Mouse (Mus musculus): Measurements from ENCODE around the gene Reep3.
"Not testable (repeated sequence)": the region's sequence is repeated elsewhere in the genome, so short reads cannot be mapped to it uniquely, and the experiment has no call there.

Gene Reep3

DNA sequence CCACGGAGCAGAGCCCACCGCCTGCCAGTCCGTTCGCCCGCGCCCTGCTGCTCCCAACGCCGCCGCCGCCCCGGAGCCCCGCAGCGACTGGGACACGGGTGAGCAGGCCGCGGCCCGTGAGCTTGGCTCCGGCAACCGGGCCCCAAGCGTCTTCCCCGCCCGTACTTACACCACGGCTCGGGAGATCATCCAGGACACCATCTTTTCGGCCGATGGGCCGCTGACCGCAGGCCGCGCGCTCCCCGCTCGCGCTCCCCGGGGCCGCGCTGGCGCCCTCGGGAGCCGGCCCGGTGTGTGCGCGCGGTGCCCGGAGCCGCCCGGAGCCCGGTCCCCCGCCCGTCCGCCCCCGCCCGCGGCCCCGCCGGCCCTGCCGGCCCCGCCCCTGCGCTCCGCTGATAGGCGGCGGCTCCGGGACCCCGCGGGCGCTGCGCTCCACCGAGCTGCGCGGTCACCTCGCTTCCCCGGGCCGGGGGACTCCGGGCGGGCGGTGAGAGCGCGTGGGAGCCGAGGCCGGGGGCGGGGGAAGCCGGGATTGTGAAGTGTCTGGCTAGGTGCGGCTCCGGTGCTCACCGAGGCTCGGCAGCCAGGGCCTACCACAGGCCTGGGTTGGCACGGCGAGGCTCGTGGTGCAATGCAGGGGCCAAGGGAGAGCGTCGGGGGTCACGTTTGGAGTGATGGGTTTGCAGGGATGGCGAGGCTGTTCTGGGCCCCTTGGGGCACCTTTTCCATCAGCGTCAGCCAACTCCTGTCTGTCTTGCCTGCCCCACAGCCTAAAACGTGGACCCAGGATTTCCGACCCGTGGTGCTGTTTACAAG, at the start of gene Reep3:
Gene Reep3, minus strand, starts transcription at position 325 of the 816 bp plus-strand sequence.
- DNase-seq (ENCODE audit: low read depth, low spot score) = no peak

GRCm38 (mm10) chr10:67145623-67146022, 48.9 kb upstream of the Reep3 start:
- DNase-seq (ENCODE audit: low read depth, low spot score) = no peak

GRCm38 (mm10) chr10:67144269-67144668, 47.5 kb upstream of the Reep3 start:
- no peak for DNase-seq (ENCODE audit: low read depth, low spot score)

DNA sequence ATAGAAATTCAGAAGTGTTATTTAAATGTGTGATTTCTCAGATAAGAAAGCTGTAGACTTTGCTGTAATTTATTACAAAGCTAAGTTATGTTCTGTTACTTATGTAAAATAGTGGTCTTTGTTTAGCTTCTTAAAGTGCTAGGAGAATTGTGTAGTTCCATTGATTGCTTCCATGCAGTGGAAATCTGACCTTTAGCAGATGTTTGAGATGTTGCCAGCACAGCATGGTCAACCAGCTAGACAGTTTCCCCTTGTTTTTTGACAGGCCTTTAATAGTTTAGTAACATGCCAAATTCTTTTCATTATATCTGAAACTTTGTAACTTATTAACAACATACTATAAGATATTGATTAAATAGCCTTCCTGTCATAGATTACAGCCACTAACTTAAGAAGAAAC, 46.9 kb upstream of the Reep3 start:
- DNase-seq (ENCODE audit: low read depth, low spot score) = no peak

DNA sequence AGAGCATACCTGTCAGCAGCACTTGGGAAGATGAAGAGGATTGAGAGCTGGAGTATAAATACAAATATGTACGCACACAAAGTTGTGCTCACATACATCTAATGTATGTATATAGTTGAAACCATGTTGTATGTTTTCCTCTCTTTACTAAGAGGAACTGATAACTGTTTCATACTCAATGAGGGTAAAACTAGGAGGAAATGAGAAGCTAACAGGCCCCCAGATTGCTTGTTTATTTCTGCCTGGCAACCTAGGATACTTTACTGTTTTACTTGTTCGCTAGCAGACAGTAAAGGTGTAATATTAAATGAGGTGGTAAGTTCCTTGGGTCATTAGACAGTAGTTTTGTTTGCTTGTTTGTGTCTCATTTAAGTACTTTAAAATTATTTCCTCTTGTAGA, 40.7 kb upstream of the Reep3 start:
- DNase-seq (ENCODE audit: low read depth, low spot score) = no peak

GRCm38 (mm10) chr10:67134322-67134721, 37.6 kb upstream of the Reep3 start:
- peak; percentile 39 for DNase-seq (ENCODE audit: low read depth, low spot score)

- DNase-seq (ENCODE audit: low read depth, low spot score) = no peak
Observed at GRCm38 (mm10) chr10:67131709-67132108, 35.0 kb upstream of the Reep3 start.

DNA sequence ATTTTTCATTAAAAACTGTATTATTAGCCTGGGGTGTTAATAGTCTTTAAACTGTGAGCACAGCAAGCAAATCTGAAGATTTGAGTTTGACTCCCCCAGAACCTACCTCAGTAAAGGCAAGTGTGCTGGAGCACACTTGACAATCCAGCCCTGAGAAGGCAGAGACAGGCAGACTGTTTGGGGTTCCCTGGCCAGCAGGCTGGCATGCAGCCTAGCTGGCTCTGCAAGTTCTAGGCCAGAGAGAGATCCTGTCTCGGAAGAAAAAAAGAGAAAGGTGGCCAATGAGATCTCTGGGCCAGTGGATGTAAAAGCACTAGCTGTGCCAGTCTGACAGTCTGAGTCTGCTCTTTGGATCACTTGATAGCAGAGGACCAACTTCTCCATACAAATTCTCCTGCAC, 32.8 kb upstream of the Reep3 start:
- no peak for DNase-seq (ENCODE audit: low read depth, low spot score)

- DNase-seq (ENCODE audit: low read depth, low spot score) = no peak
Observed at GRCm38 (mm10) chr10:67126859-67127758, 30.4 kb upstream of the Reep3 start.

- DNase-seq (ENCODE audit: low read depth, low spot score) = peak; percentile 65
Observed at GRCm38 (mm10) chr10:67126061-67126858, 29.5 kb upstream of the Reep3 start.

- no peak for DNase-seq (ENCODE audit: low read depth, low spot score)
Observed at GRCm38 (mm10) chr10:67124156-67124555, 27.4 kb upstream of the Reep3 start.

DNA sequence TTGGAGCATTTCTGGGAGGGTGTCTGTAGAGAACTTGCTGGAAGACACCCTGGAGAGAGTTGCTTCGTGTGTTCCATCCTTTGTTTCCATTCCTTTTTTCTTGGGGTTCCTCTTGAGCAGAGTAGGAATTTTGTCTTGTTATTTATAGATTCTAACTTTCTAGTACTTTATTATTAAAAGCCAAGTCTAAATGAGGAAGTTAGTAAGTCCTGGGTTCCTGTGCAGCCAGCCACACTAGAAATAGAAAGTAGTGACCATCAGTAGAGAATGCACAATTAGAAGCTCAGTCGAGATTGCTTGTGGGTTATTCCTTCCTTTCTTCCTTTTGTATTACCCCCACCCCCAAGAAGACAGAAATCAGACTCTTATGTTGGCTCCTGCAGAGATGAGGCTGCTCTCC, 27.0 kb upstream of the Reep3 start:
- no peak for DNase-seq (ENCODE audit: low read depth, low spot score)

DNA sequence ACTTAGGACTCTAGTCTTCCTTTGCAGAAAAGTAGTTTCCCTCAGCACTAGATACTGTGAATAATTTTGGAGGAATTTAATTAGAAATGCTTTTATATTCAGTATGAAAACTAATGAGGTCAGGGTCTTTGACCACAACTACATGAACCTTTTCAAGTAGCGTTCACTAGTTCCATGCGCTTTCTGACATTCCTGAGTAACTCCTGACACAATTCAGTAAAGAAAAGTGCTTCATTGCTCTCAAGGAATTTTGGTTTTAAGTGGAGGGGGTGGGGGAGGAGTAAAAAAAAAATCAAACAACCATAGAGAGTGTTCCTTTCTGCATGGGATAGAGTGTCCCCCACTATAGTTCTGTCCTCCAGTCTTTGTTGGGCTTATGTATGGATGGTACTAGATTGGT, 23.9 kb upstream of the Reep3 start:
- DNase-seq (ENCODE audit: low read depth, low spot score) = no peak

GRCm38 (mm10) chr10:67120180-67120579, 23.4 kb upstream of the Reep3 start:
- DNase-seq (ENCODE audit: low read depth, low spot score) = no peak

GRCm38 (mm10) chr10:67119291-67119690, 22.5 kb upstream of the Reep3 start:
- no peak for DNase-seq (ENCODE audit: low read depth, low spot score)

DNA sequence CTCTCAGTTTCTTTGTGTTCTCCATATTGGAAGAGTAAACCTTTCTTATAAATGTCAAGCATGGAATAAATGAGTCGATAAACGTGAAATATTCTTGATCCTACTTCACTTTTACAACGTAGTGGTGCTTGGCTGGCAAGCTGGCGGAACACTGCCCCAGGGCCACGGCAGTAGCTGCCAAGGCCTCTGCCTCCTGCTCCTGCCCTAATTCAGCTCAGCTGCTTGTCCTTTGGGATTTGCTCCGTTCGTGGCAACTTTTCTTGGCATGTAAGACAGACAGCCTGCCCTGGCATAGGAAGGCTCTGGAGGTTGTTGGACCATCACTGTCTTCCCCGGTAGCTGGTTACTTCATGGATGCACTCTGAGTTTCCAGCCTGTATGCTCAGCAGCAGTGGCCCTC, 19.5 kb upstream of the Reep3 start:
- DNase-seq (ENCODE audit: low read depth, low spot score) = no peak

DNA sequence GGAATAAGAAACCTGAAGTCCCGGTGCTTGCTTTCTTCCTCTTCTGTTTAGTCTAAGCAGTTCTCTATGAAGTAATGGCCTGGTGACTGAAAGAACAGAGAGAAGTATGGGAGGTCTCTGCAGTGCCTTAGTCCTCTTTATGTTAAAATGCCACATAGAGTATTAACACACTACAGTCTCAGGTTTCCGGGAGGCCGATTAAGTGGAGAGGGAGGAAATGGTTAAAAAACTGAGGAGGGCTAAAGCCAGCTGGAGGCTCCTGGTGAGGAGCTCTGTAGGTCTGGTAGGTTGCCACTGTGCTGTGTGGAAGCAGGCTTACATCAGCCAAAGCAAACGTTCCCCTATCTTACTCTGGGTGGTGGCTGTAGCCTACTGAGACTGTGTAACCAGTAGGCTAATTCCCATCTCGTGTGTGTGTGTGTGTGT, 18.9 kb upstream of the Reep3 start:
- no peak for DNase-seq (ENCODE audit: low read depth, low spot score)

GRCm38 (mm10) chr10:67115115-67115514, 18.4 kb upstream of the Reep3 start:
- no peak for DNase-seq (ENCODE audit: low read depth, low spot score)

DNA sequence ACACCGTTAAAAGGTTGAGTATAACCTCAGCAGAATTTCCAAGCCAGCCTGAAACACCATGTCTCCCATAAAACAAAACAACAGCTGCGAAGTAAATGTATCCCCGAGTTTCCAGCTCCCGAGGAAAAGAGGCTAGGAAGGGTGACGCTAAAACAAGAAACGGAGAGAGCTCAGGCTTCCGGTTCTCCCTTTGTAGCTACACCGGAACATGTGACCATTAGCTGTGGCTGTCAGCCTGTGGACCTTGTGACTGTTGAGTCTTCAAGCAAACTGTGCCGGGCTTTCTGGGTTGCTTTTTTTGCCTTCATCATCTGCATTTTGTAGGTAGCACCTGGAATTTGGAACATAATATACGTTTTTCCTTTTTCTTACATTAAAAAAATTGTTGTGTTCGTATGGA, 17.1 kb upstream of the Reep3 start:
- no peak for DNase-seq (ENCODE audit: low read depth, low spot score)

- DNase-seq (ENCODE audit: low read depth, low spot score) = not testable (repeated sequence)
Observed at GRCm38 (mm10) chr10:67112967-67113366, 16.2 kb upstream of the Reep3 start.

DNA sequence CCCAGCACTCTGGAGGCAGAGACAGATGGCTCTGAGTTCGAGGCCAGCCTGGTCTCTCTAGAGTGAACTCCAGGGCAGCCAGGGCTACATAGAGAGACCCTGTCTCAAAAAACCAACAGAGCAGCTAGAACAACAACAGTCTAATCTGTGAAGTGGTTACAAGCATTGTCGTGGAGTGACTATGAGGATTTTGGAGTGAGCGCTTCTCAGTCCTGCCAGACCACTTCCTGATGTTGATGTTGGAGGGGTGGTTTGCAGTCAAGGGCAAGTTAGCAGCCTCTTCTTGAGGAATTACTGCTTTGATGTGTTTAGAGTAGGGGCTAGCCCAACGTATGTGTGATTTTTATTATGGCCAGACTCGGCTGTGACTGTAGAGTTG, 15.0 kb upstream of the Reep3 start:
- DNase-seq (ENCODE audit: low read depth, low spot score) = no peak
